Mouse (Mus musculus): Measurements from ENCODE around the gene Enthd1. TPM values are rescaled to one million over a fixed set of nuclear protein-coding genes. Genes with fewer than 3 reads are reported as not detected.

Gene Enthd1
- total RNA-seq, 2 experiments from 2014 or later: not detected

DNA sequence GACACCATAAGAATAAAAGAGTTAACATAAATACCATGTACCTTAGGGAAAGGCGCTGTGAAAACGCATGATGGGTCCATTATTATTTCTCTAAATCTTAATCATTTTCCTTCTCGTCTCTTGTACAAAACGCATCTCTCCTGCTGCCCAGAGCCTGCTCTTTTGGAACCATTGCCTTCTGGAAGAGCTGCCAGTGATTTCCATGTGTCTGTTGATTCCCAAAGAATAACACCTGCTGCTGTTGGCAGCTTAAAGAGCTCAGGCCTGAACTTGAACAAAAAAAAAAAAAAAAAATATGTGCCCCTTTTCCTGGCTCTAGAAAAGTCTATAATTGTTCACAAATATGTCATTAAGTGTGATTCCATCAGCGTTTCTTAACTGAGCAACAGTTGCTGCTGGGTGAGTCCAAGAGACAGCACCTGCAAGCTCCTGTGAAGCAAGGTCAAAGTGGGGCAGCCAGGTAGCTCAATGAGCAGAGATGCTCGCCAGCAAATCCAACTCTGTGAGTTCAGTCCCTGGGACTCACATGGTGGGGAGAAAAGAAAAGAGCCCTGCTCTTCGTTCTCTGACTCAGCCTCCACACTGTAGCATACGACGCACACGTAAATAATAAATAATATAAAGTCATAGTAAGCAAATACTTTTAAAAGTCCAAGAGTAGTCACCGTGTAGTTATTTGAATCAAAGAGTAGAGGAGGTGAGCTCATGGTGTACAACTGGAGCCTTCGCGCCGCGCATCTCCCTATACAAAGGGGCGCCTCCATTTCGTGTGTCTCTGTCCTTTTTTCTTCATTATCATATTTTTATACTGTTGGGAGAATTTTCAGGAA is 9.5 kb upstream of the Enthd1 start:
- DNase-seq (ENCODE audit: low spot score in 2 of 2): no peak

DNA sequence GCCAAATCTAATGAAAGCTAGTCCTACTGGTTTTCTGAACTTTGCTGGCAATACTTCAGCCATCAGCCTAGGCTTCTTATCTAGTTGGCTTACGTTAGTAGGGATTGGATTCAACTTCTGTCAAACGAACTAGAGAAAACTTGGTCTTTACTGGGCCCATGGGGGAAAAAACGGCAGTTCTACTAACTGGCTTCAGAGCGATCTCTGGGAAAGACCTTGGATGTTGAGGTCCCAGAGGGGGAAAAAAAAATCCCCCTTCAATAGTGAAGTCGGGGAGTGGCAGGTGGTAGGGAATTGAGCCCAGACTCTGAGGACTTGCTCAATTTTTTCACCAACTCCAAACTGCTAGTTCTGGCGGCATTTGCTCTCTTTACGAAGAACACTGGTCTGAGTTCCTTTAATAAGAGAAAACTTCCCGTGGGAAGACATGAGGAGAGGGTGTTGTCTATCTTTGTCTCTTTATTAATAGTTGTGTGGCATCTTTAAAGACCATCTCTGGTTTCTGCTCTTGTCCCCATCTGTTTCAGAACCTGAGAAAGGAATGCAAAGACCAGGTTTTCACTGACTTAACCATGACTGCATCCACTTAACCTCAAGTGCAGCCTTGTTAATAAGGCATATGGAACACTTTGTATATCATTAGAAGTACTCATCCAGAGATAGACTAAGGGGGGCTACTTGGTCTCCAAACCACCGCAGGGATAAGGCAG is 8.0 kb upstream of the Enthd1 start:
- DNase-seq (ENCODE audit: low spot score in 2 of 2): no peak

DNA sequence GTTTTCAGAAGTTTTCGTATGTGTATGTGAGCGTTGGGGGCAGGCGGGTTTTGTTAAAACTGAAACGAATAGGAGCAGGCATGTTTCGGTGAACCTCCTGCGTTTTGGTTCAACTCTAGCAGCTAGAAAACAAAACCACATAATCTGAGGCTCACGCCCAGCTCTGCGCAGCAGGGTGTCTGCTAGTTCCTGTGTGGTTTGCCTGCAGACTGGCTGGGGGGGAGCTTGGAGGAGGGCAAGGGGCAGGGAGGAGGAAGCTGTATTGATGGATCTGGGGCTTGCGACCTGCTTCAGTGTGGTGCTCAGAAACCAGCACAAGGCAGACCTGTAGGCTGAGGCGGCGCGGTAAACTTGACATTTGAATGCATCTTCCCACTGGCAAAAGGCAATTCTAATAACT is 7.3 kb upstream of the Enthd1 start, which contains the start of gene Grap2:
Gene Grap2 (plus strand): TSS at position 304 of the 400 bp plus-strand sequence.
- no peak for DNase-seq (ENCODE audit: low spot score in 2 of 2)

DNA sequence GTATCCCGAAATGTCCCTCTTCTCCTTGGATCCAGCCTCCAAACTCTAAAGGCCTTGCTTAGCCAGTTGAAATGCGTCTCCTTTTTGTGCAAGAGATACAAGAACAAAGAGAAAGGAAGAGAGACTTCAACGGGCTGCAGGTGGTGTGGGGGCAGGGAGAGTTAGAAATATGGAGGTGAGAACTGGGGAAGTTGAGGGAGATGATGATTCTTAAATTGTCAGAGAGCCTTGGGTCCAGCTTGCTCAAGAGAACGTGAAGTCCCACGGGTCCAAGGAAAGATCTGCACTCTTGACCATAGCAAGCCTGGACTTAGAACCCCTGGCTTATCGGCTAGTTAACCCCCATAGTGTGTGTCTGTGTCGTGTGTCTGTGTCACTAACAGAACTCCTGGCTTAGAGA is 6.7 kb upstream of the Enthd1 start:
- no peak for DNase-seq (ENCODE audit: low spot score in 2 of 2)

DNA sequence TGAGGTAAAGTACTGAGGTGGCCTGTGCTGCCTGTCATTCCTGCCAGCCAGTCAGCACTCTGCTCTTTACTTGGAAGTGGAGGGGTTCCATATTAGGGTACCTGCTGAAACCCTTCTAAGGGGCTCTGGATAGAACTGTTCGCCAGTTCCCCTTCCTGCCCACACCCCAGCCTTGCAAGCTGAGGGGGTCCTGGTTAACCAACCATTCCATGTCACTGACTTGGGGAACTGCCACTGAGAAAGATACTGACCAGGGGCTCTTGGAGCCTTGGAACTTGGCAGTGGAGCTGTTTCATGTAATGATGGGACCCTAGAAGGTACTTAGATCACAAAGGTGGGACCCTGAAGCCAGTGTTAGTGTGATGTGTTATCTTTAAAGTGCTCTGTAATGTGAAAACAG is 5.3 kb upstream of the Enthd1 start:
- DNase-seq (ENCODE audit: low spot score in 2 of 2): no peak

DNA sequence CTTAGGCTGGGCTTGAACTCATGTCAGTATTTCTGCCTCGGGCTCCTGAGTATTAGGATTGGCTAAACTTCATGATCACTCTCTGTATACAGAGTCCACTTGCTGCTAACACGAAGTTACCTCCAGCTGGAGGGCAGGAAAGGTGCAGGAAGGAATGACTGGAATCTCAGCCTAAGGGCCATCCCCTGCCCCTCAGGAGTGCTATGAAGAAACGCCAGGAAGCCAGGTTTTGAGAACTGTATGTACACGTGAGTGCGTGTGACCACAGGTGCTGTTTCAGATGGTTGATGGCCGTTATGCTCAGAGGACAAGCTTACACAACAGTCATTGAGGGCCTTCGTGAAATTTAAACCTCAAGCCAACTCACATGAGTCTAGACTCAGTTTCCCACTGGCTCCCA is 4.2 kb upstream of the Enthd1 start:
- DNase-seq (ENCODE audit: low spot score in 2 of 2): no peak

DNA sequence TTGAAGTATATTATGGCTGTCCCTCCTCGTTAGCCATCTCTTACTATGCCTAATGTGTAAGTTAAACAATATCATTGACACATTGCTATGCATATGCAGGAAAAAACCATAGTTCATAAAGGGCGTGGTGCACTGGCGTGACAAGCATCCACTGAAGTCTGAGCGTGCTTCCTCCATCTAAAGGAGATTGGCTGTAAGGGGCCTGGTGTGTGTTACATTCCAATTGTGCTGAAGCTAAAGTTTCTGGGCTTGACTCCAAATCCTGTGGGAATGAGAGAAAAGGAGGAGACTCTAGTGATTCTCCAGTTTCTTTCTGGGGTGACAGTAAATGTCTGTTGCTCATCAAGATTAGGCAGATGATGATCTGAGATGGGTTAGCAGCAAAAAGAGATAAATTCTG is 2.8 kb upstream of the Enthd1 start:
- no peak for DNase-seq (ENCODE audit: low spot score in 2 of 2)

DNA sequence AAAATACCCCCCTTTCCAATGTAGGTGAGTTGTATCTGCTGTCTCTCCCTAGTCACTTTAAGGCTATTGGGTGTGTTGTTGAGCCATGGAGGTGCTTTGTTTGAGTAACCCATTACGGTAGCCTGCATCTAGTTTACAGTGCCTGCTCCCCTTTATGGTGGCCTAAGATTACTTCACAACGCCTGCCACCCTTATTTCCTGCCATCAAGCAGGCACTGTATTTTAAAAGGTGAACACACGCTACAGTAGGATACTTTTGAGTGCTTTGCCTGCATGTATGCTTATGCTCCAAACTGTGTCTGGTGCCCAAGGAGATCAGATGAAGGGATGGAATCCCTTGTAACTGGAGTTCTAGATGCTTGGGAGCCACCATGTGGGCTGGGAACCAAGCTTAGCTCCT is 2.2 kb upstream of the Enthd1 start:
- DNase-seq (ENCODE audit: low spot score in 2 of 2): no peak

DNA sequence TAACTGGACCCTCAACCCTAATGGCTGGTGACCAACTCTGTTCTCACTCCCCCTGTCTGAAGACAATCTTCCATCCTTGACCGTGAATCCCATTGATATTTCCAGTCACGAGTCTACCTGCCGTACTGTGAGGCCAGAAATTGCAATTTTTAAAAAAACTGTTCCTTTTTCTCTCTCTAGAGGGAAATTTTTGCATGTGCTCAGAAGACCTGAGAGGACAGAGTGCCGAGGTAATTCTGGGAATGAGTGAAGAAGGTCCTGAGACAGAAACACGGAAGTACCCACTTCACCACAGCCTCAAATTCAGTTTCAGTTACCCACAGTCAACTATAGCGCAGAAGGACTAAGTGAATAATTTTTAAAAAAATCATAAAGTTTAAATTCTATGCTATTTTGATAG is 1.7 kb upstream of the Enthd1 start:
- no peak for DNase-seq (ENCODE audit: low spot score in 2 of 2)

DNA sequence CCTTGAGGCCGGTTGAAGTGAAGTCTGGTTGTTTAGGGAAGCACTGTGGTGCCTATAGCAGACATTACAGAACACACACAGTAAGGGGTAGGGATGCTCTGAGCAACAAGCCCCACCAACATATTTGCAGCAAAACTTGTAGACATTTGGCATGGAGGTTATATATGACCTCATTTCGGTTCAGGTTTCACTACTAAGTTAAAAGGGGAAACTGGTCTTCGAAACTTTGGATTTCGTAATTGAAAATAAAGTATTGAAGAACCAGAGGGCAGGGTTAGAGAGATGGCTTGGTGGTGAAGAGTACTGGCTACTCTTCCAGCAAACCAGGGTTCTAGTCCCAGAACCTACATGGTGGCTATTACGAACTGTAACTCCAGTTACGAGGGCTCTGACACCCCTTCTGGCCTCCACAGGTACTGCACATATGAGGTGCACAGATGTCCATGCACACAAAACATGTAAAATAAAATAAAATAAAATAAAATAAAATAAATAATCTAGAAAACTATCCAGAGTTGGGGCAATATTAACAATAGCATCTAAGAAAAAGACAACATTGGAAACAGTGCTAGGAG is 1.2 kb downstream of the Enthd1 start:
- no peak for DNase-seq (ENCODE audit: low spot score in 2 of 2)

DNA sequence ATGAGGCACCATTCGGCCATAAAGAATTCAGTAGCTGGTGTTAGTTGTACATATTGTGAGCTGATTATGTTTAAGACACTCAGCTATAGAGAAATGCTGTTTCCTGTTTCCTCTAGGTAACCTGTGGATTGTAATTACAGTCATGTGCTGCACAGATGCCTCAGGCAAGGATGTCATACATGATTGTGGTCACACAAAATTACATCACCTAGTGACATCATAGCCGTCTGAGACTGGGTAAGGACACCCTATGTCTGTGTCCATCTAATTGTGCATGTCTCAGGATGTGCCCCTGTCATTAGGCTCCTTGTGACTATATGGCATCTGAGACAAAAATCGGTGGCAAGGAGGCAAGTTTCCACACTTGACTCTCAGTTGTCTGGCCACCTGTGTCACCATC is 2.5 kb downstream of the Enthd1 start:
- no peak for DNase-seq (ENCODE audit: low spot score in 2 of 2)

DNA sequence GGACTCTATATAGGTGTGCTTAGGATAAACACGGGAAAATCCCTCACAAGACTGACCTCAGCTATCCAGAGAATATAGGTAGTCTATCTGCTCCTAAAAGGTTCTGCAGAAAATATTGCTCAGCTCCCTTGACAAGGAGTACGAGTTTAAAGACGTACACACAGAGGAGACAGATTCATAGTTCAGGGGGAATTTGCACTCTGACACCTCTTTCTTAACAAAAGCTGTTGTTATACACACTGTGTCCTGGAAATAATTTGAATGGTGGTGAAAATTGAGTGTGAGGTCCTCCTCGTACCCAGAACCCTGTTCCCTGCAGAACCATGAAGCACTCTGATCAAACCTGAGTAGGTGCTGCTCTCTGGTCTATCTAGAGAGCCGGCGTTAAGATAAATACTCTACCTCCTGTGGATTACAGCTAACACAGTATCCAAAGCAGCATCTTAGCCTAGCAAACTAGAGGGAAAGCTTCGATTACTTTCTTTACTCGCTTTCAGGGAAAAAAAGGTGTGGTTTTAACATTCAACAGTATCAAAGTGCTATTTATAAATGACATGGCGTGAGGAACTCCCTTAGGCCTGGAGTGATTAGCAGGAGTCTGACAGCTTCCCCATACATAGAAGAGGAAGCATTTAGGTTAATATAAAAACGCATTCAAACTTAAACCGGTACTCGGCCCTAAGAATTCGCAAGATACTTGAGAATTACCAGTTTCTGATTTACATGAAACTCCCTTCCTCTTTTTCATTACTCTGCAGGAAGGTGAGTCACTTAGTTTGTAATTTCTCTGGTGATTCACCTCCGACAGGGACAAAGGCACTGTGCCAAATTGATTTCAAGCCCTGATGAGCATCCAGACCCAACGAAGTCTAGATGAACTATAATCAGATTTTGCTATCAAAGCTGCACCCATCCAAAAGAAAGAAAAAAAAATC is 4.0 kb downstream of the Enthd1 start:
- no peak for DNase-seq (ENCODE audit: low spot score in 2 of 2)

DNA sequence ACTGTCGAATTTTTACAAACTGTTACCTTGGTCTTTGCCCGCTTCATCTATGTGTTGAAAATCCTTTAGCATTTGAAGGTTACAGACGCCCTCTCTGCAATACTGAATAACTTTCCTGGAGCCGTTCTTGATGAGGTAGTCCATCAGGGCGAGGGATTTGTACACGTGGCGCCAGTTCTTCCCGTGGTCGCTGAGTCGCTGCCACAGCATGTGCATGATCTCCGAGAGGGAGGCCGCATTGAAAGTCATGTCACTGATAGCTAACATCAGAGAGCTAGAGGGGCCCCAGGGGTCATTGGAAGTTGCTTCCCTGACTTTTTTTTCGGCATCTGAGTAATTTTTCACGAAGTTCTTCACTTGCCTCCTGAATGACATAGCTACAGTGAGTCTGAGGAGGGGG is 5.0 kb downstream of the Enthd1 start:
- no peak for DNase-seq (ENCODE audit: low spot score in 2 of 2)

DNA sequence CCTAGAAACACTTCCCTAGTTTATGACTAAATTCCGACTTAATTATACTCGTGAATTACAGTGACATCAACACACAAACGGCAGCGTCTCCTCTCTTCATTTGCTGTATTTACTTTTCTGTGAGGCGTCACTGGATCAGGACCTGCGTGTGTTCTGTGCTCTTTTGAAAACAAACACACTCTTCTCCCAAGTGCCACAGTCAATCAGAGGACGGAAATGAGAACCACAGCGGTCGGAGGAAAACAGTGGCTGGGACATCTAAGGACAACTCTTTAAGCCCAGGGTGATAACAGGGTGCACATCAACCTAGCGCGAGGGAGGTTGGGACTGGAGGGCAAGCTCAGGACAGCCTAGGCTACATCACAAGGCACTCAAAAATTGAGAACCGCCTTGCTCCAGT is 5.4 kb downstream of the Enthd1 start:
- DNase-seq (ENCODE audit: low spot score in 2 of 2): no peak

DNA sequence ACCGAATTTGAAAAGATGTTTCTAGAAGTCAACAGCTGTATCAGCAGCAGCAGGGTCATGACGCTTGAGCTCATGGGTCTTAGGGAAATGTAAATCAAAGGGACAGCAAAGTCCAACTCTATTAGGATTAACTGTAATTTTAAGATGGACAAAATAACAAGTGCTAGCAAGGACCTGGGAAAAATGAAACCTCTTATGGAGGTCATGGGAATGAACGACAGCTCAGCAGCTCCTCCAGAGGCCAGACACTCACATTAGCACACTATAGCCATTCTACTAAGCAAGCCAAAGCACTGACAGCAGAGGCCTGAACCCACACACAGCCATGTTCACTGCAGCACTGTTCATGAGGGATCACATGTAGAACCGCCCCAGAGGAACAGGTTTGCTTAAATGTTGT is 7.2 kb downstream of the Enthd1 start:
- no peak for DNase-seq (ENCODE audit: low spot score in 2 of 2)

DNA sequence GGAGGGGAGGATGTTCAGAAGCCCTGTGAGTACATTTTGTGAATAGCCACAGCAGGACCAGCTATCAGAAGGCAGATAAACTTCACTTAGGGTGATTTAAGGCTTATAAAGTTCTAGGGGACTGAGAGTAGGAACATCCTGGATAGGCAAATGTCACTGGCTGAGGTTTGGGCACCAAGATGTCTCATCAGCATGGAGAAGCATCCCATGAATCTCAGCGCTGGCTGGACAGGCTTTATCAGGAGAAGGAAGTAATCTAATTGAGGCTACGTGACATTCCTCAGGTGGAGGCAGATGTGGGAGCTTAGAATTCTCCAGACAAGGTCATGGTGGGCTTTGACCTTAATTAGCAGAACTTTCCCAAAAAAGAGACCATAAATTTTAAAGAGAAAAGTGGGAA is 8.9 kb downstream of the Enthd1 start:
- no peak for DNase-seq (ENCODE audit: low spot score in 2 of 2)

DNA sequence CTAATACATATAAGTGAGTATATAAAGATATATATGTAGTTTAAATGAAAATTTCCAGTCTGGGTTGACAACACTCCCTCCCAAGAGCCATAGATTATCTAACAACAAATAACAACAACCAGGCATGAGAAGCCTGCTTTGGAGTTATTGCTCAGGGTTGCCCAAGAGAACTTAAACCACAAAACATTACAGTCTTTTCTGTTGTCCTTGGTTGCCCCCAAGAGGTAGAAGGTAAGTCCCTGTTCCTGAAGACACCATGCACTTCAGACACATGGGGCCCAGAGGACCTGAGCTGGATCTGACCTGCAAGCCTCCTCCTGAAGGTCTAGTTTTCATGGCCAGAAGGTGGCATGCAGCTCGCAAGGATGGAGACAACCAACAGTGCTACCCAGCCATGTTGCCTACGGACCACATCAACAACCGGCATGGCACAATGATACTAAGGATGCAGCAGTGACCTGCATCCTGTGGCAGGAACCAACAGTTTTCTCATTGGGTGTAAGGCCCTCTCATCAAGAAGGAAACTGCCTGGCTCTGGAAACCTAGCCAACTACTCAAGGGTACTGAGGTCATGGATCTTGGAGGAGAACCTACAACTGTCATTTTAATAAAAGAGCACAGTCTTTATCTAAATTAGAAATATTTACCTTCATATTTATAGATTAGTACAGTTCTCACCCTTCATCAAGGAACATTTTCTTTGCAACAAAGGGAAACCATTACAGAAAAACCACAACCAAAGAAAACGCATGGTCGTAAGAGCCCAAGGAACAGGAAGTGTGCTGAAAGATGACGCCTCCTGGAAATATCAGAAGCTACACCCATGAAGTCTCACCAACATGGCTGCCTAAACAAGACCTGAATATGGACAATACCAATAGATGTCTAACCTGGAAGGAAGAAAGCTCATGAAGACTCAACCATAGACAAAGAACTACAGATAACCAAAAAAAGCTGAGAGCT is 9.8 kb downstream of the Enthd1 start:
- DNase-seq (ENCODE audit: low spot score in 2 of 2): no peak

DNA sequence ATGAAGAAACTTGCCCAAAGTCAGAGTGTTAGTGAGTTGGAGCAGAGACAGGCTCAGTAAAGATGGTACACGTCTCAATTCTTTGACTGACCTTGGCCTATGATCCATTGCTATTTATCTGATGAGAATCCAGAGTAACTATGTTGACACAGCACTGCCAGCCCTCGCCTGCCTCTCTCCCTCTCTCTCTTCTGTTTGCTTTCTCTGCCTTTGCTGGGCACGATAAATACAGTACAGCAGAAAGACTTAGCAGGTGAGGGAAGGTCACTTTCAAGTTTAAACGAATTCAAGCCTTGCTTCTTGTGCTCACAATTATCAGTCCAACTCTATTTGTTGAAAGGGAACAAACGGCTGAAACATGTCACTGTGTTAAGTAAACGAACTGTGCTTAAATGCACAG is 19.5 kb downstream of the Enthd1 start:
- no peak for DNase-seq (ENCODE audit: low spot score in 2 of 2)

DNA sequence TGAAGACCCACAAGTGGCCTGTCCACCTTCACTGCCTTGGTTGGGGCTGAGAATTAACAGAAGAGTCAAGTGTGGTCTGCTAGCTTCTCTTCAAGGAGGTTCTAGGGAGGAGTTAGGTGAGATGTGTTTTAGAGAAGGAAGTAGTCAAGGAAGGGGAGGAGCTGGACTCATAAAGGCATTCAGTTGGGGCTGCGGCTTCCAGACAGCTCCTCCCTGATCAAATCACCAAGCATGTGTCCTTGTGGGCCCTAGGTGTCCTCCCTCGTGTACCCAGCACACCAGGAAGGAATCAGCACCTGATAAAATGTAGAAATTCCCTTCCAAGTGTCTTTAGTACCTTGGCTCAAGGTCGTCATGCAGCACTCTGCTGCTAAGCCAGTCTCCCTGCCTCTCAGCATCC is 20.8 kb downstream of the Enthd1 start:
- no peak for DNase-seq (ENCODE audit: low spot score in 2 of 2)

DNA sequence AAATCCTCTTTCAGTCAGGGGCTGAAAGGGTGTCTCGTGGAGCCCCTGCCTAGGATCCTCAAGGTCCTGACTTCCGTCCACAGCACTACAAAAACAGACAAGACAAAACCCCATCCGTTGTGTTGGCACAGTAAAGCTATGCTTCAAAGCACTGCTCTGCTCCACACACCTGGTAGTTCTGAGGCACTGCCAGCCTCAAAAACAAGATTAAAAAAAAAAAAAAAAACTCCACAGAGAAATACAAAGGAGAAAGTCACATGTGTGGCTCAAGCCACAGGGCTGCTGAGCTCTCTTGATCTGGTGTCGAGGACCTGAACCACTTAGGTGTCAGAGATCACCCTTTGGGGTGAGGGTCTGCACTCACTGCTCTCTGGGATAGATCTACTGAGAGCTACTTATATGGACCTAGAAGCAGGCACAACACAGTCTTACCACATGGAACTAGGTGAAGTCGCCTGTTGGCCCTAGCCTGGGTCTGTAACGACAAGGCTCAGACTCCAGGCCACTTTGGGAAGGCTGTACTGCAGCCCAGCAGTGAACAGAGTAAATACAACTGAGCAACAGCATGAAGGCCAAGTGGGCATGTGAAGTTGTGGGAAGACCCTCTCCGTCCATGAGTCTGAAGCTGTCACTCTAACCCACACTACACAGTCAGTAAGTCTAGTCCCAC is 26.1 kb downstream of the Enthd1 start:
- no peak for DNase-seq (ENCODE audit: low spot score in 2 of 2)

Data from adrenal gland, postnatal 4 days (tissue).